Mouse (Mus musculus): Measurements from ENCODE around the gene Sgms2.

DNA sequence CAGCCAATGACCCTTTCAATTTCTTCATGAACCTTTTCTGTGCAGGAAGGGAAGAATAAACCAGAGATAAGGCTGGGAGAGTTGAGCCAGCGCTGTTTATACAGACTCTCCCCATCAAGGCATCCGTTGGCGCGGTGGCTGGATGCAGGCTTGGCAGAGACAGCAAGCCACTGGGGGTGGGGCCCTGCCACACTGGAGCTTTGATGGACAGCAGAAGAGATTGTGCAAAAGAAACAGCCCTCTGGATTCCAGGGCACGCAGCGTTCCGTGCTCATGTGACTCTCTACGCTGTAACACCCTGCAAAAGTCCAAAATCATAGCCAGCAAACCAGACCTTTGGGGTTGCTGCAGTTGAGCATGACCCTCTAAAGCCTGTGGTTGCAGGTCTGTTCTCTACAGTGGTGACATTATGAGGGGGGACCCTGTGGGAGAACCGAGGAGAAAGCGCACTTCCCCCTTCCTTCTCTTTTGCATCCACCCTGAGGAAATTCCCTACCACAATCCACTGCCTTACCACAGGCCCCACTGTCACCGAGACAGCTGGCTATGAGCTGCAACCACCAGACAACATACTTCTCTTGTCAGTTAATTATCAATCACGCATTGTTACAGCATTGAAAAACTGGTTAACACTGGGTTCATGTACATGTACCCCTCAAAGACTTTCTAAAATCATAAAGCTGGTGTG lies 195.6 kb downstream of the Sgms2 start:
- TF ChIP-seq POLR2A (IDR thresholded peaks at IDR 0.05; ENCODE audit: low read depth, low read length) (no peak), CTCF (conservative IDR thresholded peaks at IDR 0.05; ENCODE audit: insufficient read depth, insufficient read length, low read depth, low read length) (no peak)

All from kidney, adult 2 months (tissue).